Mouse (Mus musculus) liver, embryonic 14.5 days (tissue): ENCODE data around the gene Coro7. TPM values are rescaled to one million over a fixed set of nuclear protein-coding genes. Genes with fewer than 3 reads are reported as not detected.
"Not testable (repeated sequence)": the region's sequence is repeated elsewhere in the genome, so short reads cannot be mapped to it uniquely, and the experiment has no call there.

Source experiments
- ATAC-seq: fragments of 200-750 bp; cut with Nextera tagmentation; 2 replicates; pipeline ENCODE4 v1.8.0; 2017; ENCODE audit warnings: moderate number of reproducible peaks, mild to moderate bottlenecking, moderate library complexity; ENCODE audit not compliant: insufficient read depth
- DNase-seq, 3 experiments: peaks; one replicate each; pipeline ENCODE4 v3.0.0-alpha.2; 2012 to 2013; ENCODE audit warnings: low read depth in 3 of 3, low spot score in 3 of 3
- H3K27ac ChIP-seq: fragments of 300-500 bp; sonication (generic); 2 replicates; pipeline ENCODE4 v1.5.1; 2014; ENCODE audit warnings: moderate library complexity, mild to moderate bottlenecking, control low read depth, inconsistent platforms
- H3K27me3 ChIP-seq: fragments of 300-500 bp; sonication (generic); 2 replicates; pipeline ENCODE4 v1.6.1; 2014; ENCODE audit warnings: mild to moderate bottlenecking, low read length, moderate library complexity; ENCODE audit not compliant: control insufficient read depth, insufficient read depth
- H3K36me3 ChIP-seq: fragments of 300-500 bp; sonication (generic); replicated peaks from 2 replicates; pipeline ENCODE4 v1.6.1; 2014; ENCODE audit warnings: low read depth; ENCODE audit not compliant: control insufficient read depth, insufficient read depth
- H3K4me1 ChIP-seq, 2 experiments: fragments of 200-500 bp in 1 of 2; fragments of 300-500 bp in 1 of 2; sonication (generic) in 1 of 2; replicated peaks; 2 replicates each; pipeline ENCODE4 v1.6.1; 2012 to 2014; ENCODE audit warnings: antibody characterized with exemption in 1 of 2, inconsistent platforms in 1 of 2, low read length in 1 of 2; ENCODE audit not compliant: control insufficient read depth in 2 of 2, insufficient read depth in 2 of 2
- H3K4me2 ChIP-seq: fragments of 300-500 bp; sonication (generic); 2 replicates; pipeline ENCODE4 v1.6.1; 2014; ENCODE audit warnings: low read depth, mild to moderate bottlenecking, control low read depth, moderate library complexity
- H3K4me3 ChIP-seq, 2 experiments: fragments of 200-500 bp in 1 of 2; fragments of 300-500 bp in 1 of 2; sonication (generic) in 1 of 2; 2 replicates each; pipeline ENCODE4 v1.5.1; 2012 to 2014; ENCODE audit warnings: low read depth in 2 of 2, low read length in 2 of 2, mild to moderate bottlenecking in 2 of 2, control low read depth in 1 of 2, inconsistent platforms in 1 of 2, moderate library complexity in 1 of 2; ENCODE audit not compliant: insufficient read depth in 1 of 2
- H3K9ac ChIP-seq: fragments of 300-500 bp; sonication (generic); replicated peaks from 2 replicates; pipeline ENCODE4 v1.6.1; 2014; ENCODE audit warnings: mild to moderate bottlenecking, control low read depth, moderate library complexity
- H3K9me3 ChIP-seq: fragments of 300-500 bp; sonication (generic); 2 replicates; pipeline ENCODE4 v1.6.1; 2016; ENCODE audit warnings: low read length, mixed read lengths; ENCODE audit not compliant: control insufficient read depth
- CTCF ChIP-seq: IDR thresholded peaks from 2 replicates; pipeline ENCODE4 v1.5.1; 2016; ENCODE audit warnings: antibody characterized with exemption, low read depth, control low read depth
- EP300 ChIP-seq: IDR thresholded peaks from 2 replicates; pipeline ENCODE4 v1.6.1; 2016; ENCODE audit warnings: antibody characterized with exemption, low read depth
- WGBS: fragments of 180-500 bp; shearing (Covaris S2); extraction: QIAGEN DNeasy Blood & Tissue Kit; methylation state at CpG from one replicate; pipeline ENCODE4 v1.1.7; 2014; ENCODE audit not compliant: insufficient replicate concordance; 5-methylcytosine and 5-hydroxymethylcytosine counted together
- polyA plus RNA-seq, 2 experiments: library from polyadenylated mRNA; depleted of rRNA in 1 of 2; stranded (reverse) in 1 of 2; unstranded in 1 of 2; fragments of >200 nt; fragmentation: Nextera tagmentation in 1 of 2; extraction: Ambion mirVana in 1 of 2; gene quantifications; 2 replicates each; pipeline versions ENCODE4 v1.2.1 to v1.2.3; 2012 to 2014

Coro7 gene
- polyA plus RNA-seq, 2 experiments, result 5.1 to 10.4 TPM

DNA sequence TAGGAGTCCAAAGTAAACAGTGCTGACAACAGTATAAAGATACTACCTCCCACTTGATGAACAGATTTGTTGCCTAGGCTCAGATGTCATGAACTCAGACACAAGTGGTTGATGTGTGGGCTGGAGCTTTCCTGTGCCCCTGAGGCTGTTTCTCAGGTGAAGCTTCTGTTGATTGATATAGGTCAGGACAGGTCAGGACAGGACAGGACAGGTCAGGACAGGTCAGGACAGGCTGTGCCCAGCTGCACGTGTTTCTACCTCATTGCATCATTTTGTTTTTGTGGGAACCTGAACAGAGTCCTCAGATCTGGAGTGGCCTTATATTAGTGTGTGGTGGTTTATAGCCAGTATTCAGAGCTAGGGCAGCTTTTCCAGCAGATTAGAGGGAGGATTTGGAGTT is 23.1 kb upstream of the Coro7 start:
- TF ChIP-seq CTCF, result no peak
- 0 out of 2 replicates have a peak, but pooled peaks have one; percentile 11 for TF ChIP-seq EP300

DNA sequence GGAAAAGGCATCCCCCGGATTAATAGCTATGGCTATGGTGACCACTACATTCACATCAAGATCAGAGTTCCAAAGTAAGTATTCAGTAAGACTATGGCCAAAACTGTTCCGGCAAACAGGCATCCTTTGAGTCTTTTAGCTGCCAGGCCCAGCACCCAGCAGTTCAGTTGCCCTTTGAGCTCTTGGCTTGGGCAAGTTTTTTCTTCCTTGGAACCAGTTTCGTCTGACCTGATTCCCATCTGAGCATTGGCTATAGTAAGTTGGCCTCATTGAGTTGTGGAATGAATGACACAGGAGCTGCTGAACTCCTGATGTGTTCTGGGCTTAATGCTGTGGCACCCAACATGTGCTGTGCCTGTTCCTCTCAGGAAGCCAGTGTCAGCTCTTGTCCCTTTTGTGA is 21.6 kb upstream of the Coro7 start:
- TF ChIP-seq CTCF, result no peak
- no peak for TF ChIP-seq EP300
- ATAC-seq (no peak), DNase-seq (no peak)
- no peaks in the 10 kb centered on the region for H3K4me1 ChIP-seq
- no peak overlapping the region for H3K9ac ChIP-seq
- no peaks in the 10 kb centered on the region for H3K27me3 ChIP-seq
- H3K4me2 ChIP-seq, result no peak overlapping the region
- H3K4me3 ChIP-seq, result no peak overlapping the region
- 83% methylated on average over 3 of the region's 3 CpGs for WGBS
- H3K36me3 ChIP-seq, result peaks cover 72% of the 10 kb centered on the region
- no peaks in the 10 kb centered on the region for H3K9me3 ChIP-seq
- no peak overlapping the region for H3K27ac ChIP-seq

More for the DNA sequence above, 23.1 kb upstream of the Coro7 start:
- DNase-seq, result no peak
- H3K9ac ChIP-seq, result no peak overlapping the region
- WGBS, result 69% methylated on average over 1 of the region's 1 CpGs
- no peak overlapping the region for H3K27ac ChIP-seq
- no peaks in the 10 kb centered on the region for H3K9me3 ChIP-seq
- H3K4me1 ChIP-seq, result no peaks in the 10 kb centered on the region
- H3K27me3 ChIP-seq, result no peaks in the 10 kb centered on the region
- no peak overlapping the region for H3K4me3 ChIP-seq
- peaks cover 74% of the 10 kb centered on the region for H3K36me3 ChIP-seq
- ATAC-seq, result peak; percentile 72
- no peak overlapping the region for H3K4me2 ChIP-seq

DNA sequence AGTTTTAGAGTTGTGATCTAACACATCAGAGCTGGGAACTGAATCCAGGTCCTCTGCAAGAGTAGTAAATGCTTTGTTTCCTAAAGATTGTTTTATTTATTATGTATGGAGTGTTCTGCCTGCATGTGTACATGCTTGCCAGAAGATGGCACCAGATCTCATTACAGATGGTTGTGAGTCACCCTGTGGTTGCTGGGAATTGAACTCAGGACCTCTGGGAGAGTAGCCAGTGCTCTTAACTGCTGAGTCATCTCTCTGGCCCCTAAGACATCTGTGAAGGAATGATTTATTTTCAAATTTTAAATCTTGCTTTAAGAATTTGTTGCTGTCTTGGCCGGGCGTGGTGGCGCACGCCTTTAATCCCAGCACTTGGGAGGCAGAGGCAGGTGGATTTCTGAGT is 9.8 kb upstream of the Coro7 start:
- H3K27ac ChIP-seq, H3K4me1 ChIP-seq, H3K4me2 ChIP-seq, DNase-seq, ATAC-seq, H3K27me3 ChIP-seq, H3K9me3 ChIP-seq, H3K9ac ChIP-seq, H3K4me3 ChIP-seq: not testable (repeated sequence)
- WGBS, result 95% methylated on average over 4 of the region's 4 CpGs
- TF ChIP-seq CTCF, result peak; percentile 26; the same call in 1 of the 2 replicates
- peaks cover 49% of the 10 kb centered on the region for H3K36me3 ChIP-seq

DNA sequence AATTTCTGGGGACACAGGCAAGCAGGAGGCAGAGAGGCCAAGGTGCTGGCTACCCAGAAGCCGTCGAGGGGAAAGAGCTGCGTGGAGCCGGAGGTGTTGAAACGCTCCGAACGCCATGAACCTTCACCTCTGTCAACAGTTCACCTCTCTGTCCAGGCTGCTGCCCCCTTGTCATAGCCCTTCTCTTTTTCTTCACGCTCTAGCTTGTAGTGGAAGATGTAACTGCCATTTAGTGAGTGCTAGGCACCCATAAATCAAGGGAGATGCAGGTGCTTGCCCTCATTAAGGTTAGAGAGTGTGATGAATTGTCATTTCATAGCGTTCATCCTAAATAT is 4.8 kb upstream of the Coro7 start:
- TF ChIP-seq CTCF, result no peak
- Histone ChIP-seq H3K4me2 (peak overlapping the region; percentile 88), H3K4me3 (peak overlapping the region; percentile 84 to 92), H3K27ac (peak overlapping the region; percentile 24), H3K36me3 (peaks cover 16% of the 10 kb centered on the region), H3K4me1 (peaks cover 16 to 22% of the 10 kb centered on the region in 2 experiments), H3K9me3 (no peaks in the 10 kb centered on the region), H3K27me3 (no peaks in the 10 kb centered on the region), H3K9ac (peak overlapping the region; percentile 85)
- DNase-seq (no peak), ATAC-seq (peak; percentile 8; the same call in 1 of the 2 replicates)
- WGBS, result 0% methylated on average over 9 of the region's 9 CpGs

DNA sequence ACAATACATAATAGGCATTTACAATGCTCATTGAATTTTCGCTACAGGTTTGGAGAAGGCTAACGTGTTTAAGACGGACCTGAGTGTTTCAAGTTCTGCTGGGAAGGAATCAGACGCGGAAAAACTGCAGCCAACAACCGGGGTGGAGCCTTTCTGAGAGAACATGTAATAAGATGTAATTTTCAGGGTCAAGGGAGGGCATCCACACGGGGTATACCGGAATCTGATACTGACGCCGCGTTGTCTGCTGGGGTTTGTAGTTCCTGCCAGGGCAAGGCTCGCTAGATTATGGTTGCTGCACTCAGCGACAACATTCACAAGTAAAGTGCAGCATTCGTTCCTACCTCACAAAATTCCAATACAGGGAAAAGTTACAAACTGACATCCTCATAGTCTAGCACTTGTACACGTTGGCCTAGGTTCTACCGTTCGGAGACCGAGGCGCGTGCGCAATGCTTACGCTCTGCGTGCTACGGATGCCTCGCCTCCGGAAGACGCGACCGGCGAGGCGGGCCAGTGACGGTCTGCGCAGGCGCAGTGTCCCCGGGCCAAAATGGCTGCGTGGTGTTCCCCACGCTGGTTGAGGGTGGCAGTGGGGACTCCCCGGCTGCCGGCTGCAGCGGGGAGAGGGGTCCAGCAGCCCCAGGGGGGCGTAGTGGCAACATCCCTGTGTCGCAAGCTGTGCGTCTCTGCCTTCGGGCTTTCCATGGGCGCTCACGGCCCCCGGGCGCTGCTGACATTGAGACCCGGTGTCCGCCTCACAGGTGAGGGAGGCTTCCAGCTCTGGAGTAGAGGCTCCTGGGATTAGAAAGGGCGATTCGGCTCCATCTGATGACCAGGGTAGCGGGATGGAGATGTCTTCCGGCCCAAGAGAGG is 4.2 kb upstream of the Coro7 start:
- peak; percentile 84 to 86 (median 85) for DNase-seq
- WGBS, result under 1% methylated on average over 53 of the region's 54 CpGs
- peaks cover 10% of the 10 kb centered on the region for H3K36me3 ChIP-seq
- peak; percentile 78 for ATAC-seq
- H3K9me3 ChIP-seq, result no peaks in the 10 kb centered on the region
- peak overlapping the region; percentile 70 for H3K27ac ChIP-seq
- no peak for TF ChIP-seq CTCF
- TF ChIP-seq EP300, result no peak
- H3K4me1 ChIP-seq, result peaks cover 17 to 23% of the 10 kb centered on the region in 2 experiments
- peak overlapping the region; percentile 88 for H3K4me2 ChIP-seq
- peak overlapping the region; percentile 85 for H3K9ac ChIP-seq
- peak overlapping the region; percentile 84 to 92 for H3K4me3 ChIP-seq
- H3K27me3 ChIP-seq, result no peaks in the 10 kb centered on the region
